Mouse (Mus musculus): Measurements from ENCODE around the gene Cul4a. TPM values are rescaled to one million over a fixed set of nuclear protein-coding genes. Genes with fewer than 3 reads are reported as not detected.

Gene Cul4a
- 72.9 TPM for polyA plus RNA-seq (2014; fragmentation: Illumina TruSeq; extraction: RNeasy Lipid Tissue Mini Kit (QIAGEN cat#74804); ENCODE audit: low replicate concordance)

GRCm38 (mm10) chr8:13105087-13105881, at the start of gene Cul4a, which contains the start of gene Pcid2:
Gene Cul4a (plus strand): TSS chr8:13105621.
Gene Pcid2 (minus strand): TSS chr8:13105459.

GRCm38 (mm10) chr8:13060441-13061150, 44.8 kb upstream of the Cul4a start, which contains the start of gene Proz:
Gene Proz (plus strand): TSS chr8:13060914.

GRCm38 (mm10) chr8:13158718-13159376, 53.4 kb downstream of the Cul4a start, which contains the start of gene Lamp1:
Gene Lamp1 (plus strand): TSS chr8:13159161.

Other genes with a start within 250 kb of the Cul4a start
- gene Mcf2l, start 231.8 kb upstream of the Cul4a start, polyA plus RNA-seq (2014; fragmentation: Illumina TruSeq; extraction: RNeasy Lipid Tissue Mini Kit (QIAGEN cat#74804); ENCODE audit: low replicate concordance), result 6.4 TPM
- gene F7, start 79.6 kb upstream of the Cul4a start, polyA plus RNA-seq (2014; fragmentation: Illumina TruSeq; extraction: RNeasy Lipid Tissue Mini Kit (QIAGEN cat#74804); ENCODE audit: low replicate concordance), result not detected
- gene F10, start 68.3 kb upstream of the Cul4a start, polyA plus RNA-seq (2014; fragmentation: Illumina TruSeq; extraction: RNeasy Lipid Tissue Mini Kit (QIAGEN cat#74804); ENCODE audit: low replicate concordance), result not detected
- gene Proz, start 44.7 kb upstream of the Cul4a start, polyA plus RNA-seq (2014; fragmentation: Illumina TruSeq; extraction: RNeasy Lipid Tissue Mini Kit (QIAGEN cat#74804); ENCODE audit: low replicate concordance), result 15.7 TPM
- 5.4 TPM for gene Pcid2, start 162 bp upstream of the Cul4a start, polyA plus RNA-seq (2014; fragmentation: Illumina TruSeq; extraction: RNeasy Lipid Tissue Mini Kit (QIAGEN cat#74804); ENCODE audit: low replicate concordance)
- 557 TPM for gene Lamp1, start 53.5 kb downstream of the Cul4a start, polyA plus RNA-seq (2014; fragmentation: Illumina TruSeq; extraction: RNeasy Lipid Tissue Mini Kit (QIAGEN cat#74804); ENCODE audit: low replicate concordance)
- gene Grtp1, start 95.0 kb downstream of the Cul4a start, polyA plus RNA-seq (2014; fragmentation: Illumina TruSeq; extraction: RNeasy Lipid Tissue Mini Kit (QIAGEN cat#74804); ENCODE audit: low replicate concordance), result 34.4 TPM
- not detected for gene Adprhl1, start 148.5 kb downstream of the Cul4a start, polyA plus RNA-seq (2014; fragmentation: Illumina TruSeq; extraction: RNeasy Lipid Tissue Mini Kit (QIAGEN cat#74804); ENCODE audit: low replicate concordance)
- 6.1 TPM for gene Dcun1d2, start 182.5 kb downstream of the Cul4a start, polyA plus RNA-seq (2014; fragmentation: Illumina TruSeq; extraction: RNeasy Lipid Tissue Mini Kit (QIAGEN cat#74804); ENCODE audit: low replicate concordance)
- 12.4 TPM for gene Tmco3, start 182.6 kb downstream of the Cul4a start, polyA plus RNA-seq (2014; fragmentation: Illumina TruSeq; extraction: RNeasy Lipid Tissue Mini Kit (QIAGEN cat#74804); ENCODE audit: low replicate concordance)
- 35.0 TPM for gene Tfdp1, start 233.1 kb downstream of the Cul4a start, polyA plus RNA-seq (2014; fragmentation: Illumina TruSeq; extraction: RNeasy Lipid Tissue Mini Kit (QIAGEN cat#74804); ENCODE audit: low replicate concordance)

Measured in small intestine, adult 10 weeks (tissue).